Mouse (Mus musculus) liver, postnatal 0 days (tissue): ENCODE data around the gene Itga5. TPM values are rescaled to one million over a fixed set of nuclear protein-coding genes. Genes with fewer than 3 reads are reported as not detected.
A peak's percentile ranks its signal among the peaks of the same experiment; 100 is the strongest.

Source experiments
- ATAC-seq: fragments of 200-750 bp; cut with Nextera tagmentation; 2 replicates; pipeline ENCODE4 v1.8.0; 2017; ENCODE audit warnings: mild to moderate bottlenecking, moderate library complexity
- DNase-seq: peaks from one replicate; pipeline ENCODE4 v3.0.0-alpha.2; 2016
- H3K27ac ChIP-seq: fragments of 300-500 bp; sonication (generic); 2 replicates; pipeline ENCODE4 v1.5.1; 2014; ENCODE audit warnings: antibody characterized with exemption, moderate library complexity, mild to moderate bottlenecking, low read depth
- H3K27me3 ChIP-seq: fragments of 300-500 bp; sonication (generic); 2 replicates; pipeline ENCODE4 v1.6.1; 2014; ENCODE audit warnings: low read length, control low read depth, mixed read lengths; ENCODE audit not compliant: insufficient read depth
- H3K36me3 ChIP-seq: fragments of 300-500 bp; sonication (generic); replicated peaks from 2 replicates; pipeline ENCODE4 v1.6.1; 2014; ENCODE audit warnings: mild to moderate bottlenecking, control low read depth, low read length, moderate library complexity, mixed read lengths; ENCODE audit not compliant: insufficient read depth
- H3K4me1 ChIP-seq: fragments of 300-500 bp; sonication (generic); 2 replicates; pipeline ENCODE4 v1.6.1; 2014; ENCODE audit warnings: antibody characterized with exemption, mild to moderate bottlenecking, control low read depth; ENCODE audit not compliant: insufficient read depth
- H3K4me2 ChIP-seq: fragments of 300-500 bp; sonication (generic); 2 replicates; pipeline ENCODE4 v1.6.1; 2014; ENCODE audit warnings: low read depth, mild to moderate bottlenecking, low read length, moderate library complexity, mixed read lengths
- H3K4me3 ChIP-seq: fragments of 300-500 bp; sonication (generic); 2 replicates; pipeline ENCODE4 v1.5.1; 2014; ENCODE audit warnings: low read depth, low read length
- H3K9ac ChIP-seq: fragments of 300-500 bp; sonication (generic); replicated peaks from 2 replicates; pipeline ENCODE4 v1.6.1; 2014; ENCODE audit warnings: mild to moderate bottlenecking, moderate library complexity
- H3K9me3 ChIP-seq: fragments of 300-500 bp; sonication (generic); 2 replicates; pipeline ENCODE4 v1.6.1; 2016; ENCODE audit warnings: mild to moderate bottlenecking, control low read depth, low read length, mixed read lengths
- CTCF ChIP-seq: sonication (generic); IDR thresholded peaks from 2 replicates; pipeline ENCODE4 v1.5.1; 2016; ENCODE audit warnings: antibody characterized with exemption, low read depth
- EP300 ChIP-seq: IDR thresholded peaks from 2 replicates; pipeline ENCODE4 v1.6.1; 2016; ENCODE audit warnings: antibody characterized with exemption, low read depth, mild to moderate bottlenecking
- WGBS: fragments of 180-500 bp; shearing (Covaris S2); extraction: QIAGEN DNeasy Blood & Tissue Kit; methylation state at CpG from one replicate; pipeline ENCODE4 v1.1.7; 2014; ENCODE audit not compliant: insufficient replicate concordance; 5-methylcytosine and 5-hydroxymethylcytosine counted together
- polyA plus RNA-seq: library from polyadenylated mRNA; unstranded; fragments of >200 nt; fragmentation: Nextera tagmentation; extraction: Ambion mirVana; gene quantifications from 2 replicates; pipeline ENCODE4 v1.2.1, GENCODE M21; 2015

Gene Itga5
- polyA plus RNA-seq, 1 experiment from 2014 or later: 16.0 TPM

GRCm38 (mm10) chr15:103382795-103383406 is 16.3 kb upstream of the Itga5 start:
- H3K9me3 ChIP-seq: no peaks in the 10 kb centered on the region
- no peaks in the 10 kb centered on the region for H3K36me3 ChIP-seq
- no peak overlapping the region for H3K9ac ChIP-seq
- TF ChIP-seq CTCF (no peak), EP300 (no peak)
- 31% methylated on average over 5 of the region's 5 CpGs for WGBS
- H3K4me3 ChIP-seq: no peak overlapping the region
- ATAC-seq: no peak
- no peak for DNase-seq
- H3K4me1 ChIP-seq: peaks cover 5% of the 10 kb centered on the region; the same call in 1 of the 2 replicates
- H3K27me3 ChIP-seq: no peaks in the 10 kb centered on the region
- H3K4me2 ChIP-seq: no peak overlapping the region
- H3K27ac ChIP-seq: 0 out of 2 replicates have a peak overlapping the region, but pooled peaks have one; percentile 39

- no peak for DNase-seq
- Histone ChIP-seq H3K36me3 (no peaks in the 10 kb centered on the region), H3K9ac (no peak overlapping the region), H3K27me3 (no peaks in the 10 kb centered on the region), H3K4me2 (no peak overlapping the region), H3K4me3 (no peak overlapping the region), H3K9me3 (no peaks in the 10 kb centered on the region), H3K4me1 (peaks cover 5% of the 10 kb centered on the region; the same call in 1 of the 2 replicates), H3K27ac (no peak overlapping the region)
- no peak for ATAC-seq
- TF ChIP-seq EP300 (no peak), CTCF (no peak)
- 68% methylated on average over 2 of the region's 2 CpGs for WGBS
Observed at GRCm38 (mm10) chr15:103382075-103382474, 15.5 kb upstream of the Itga5 start.

GRCm38 (mm10) chr15:103378665-103379356 is 12.2 kb upstream of the Itga5 start:
- H3K36me3 ChIP-seq: no peaks in the 10 kb centered on the region
- no peak overlapping the region for H3K4me3 ChIP-seq
- DNase-seq (no peak), ATAC-seq (no peak)
- TF ChIP-seq EP300 (no peak), CTCF (no peak)
- 45% methylated on average over 3 of the region's 3 CpGs for WGBS
- H3K27me3 ChIP-seq: no peaks in the 10 kb centered on the region
- no peaks in the 10 kb centered on the region for H3K9me3 ChIP-seq
- H3K4me1 ChIP-seq: peaks cover 5% of the 10 kb centered on the region; the same call in 1 of the 2 replicates
- H3K27ac ChIP-seq: no peak overlapping the region
- no peak overlapping the region for H3K4me2 ChIP-seq
- no peak overlapping the region for H3K9ac ChIP-seq

- H3K9ac ChIP-seq: no peak overlapping the region
- H3K9me3 ChIP-seq: no peaks in the 10 kb centered on the region
- H3K4me3 ChIP-seq: no peak overlapping the region
- 54% methylated on average over 3 of the region's 3 CpGs for WGBS
- no peak overlapping the region for H3K4me2 ChIP-seq
- DNase-seq (no peak), ATAC-seq (no peak)
- H3K27me3 ChIP-seq: no peaks in the 10 kb centered on the region
- TF ChIP-seq EP300 (no peak), CTCF (no peak)
- no peaks in the 10 kb centered on the region for H3K36me3 ChIP-seq
- no peak overlapping the region for H3K27ac ChIP-seq
- H3K4me1 ChIP-seq: peaks cover 5% of the 10 kb centered on the region; the same call in 1 of the 2 replicates
Observed at GRCm38 (mm10) chr15:103377752-103378664, 11.4 kb upstream of the Itga5 start.

GRCm38 (mm10) chr15:103376837-103377269 is 10.3 kb upstream of the Itga5 start:
- no peaks in the 10 kb centered on the region for H3K9me3 ChIP-seq
- DNase-seq (no peak), ATAC-seq (no peak)
- H3K9ac ChIP-seq: no peak overlapping the region
- no peaks in the 10 kb centered on the region for H3K27me3 ChIP-seq
- no peaks in the 10 kb centered on the region for H3K36me3 ChIP-seq
- 65% methylated on average over 8 of the region's 8 CpGs for WGBS
- TF ChIP-seq EP300 (no peak), CTCF (no peak)
- no peak overlapping the region for H3K4me2 ChIP-seq
- peaks cover 5% of the 10 kb centered on the region; the same call in 1 of the 2 replicates for H3K4me1 ChIP-seq
- H3K4me3 ChIP-seq: no peak overlapping the region
- H3K27ac ChIP-seq: no peak overlapping the region
